Mouse (Mus musculus): ENCODE results near the gene Olfr1051.
"Not testable (repeated sequence)": the region's sequence is repeated elsewhere in the genome, so short reads cannot be mapped to it uniquely, and the experiment has no call there.

- not testable (repeated sequence) for TF ChIP-seq POLR2A (IDR thresholded peaks at IDR 0.05; ENCODE audit: low read depth, low read length); CTCF (IDR thresholded peaks at IDR 0.05; ENCODE audit: extremely low read depth, insufficient read depth, insufficient read length, insufficient replicate concordance)
Measured at GRCm38 (mm10) chr2:86258228-86258627, 20.7 kb downstream of the Olfr1051 start, which contains the start of gene Olfr1049.

Measured in spleen, adult 2 months (tissue).